Mouse (Mus musculus) thymus, adult 2 months (tissue): ENCODE results near the gene Sept7.

Experiments
- CTCF ChIP-seq: fragments of 200-500 bp; IDR thresholded peaks from 2 replicates; pipeline ENCODE4 v1.5.1; 2012; ENCODE audit warnings: mild to moderate bottlenecking, control low read depth, low read length, moderate library complexity, borderline replicate concordance; ENCODE audit not compliant: control insufficient read depth, poor library complexity, insufficient read depth; ENCODE audit errors: extremely low read depth
- POLR2A ChIP-seq: fragments of 200-500 bp; IDR thresholded peaks from 2 replicates; pipeline ENCODE4 v1.6.1; 2012; ENCODE audit warnings: mild to moderate bottlenecking, low read length, control low read depth, moderate library complexity; ENCODE audit not compliant: control insufficient read depth, poor library complexity, insufficient read depth; ENCODE audit errors: extremely low read depth

DNA sequence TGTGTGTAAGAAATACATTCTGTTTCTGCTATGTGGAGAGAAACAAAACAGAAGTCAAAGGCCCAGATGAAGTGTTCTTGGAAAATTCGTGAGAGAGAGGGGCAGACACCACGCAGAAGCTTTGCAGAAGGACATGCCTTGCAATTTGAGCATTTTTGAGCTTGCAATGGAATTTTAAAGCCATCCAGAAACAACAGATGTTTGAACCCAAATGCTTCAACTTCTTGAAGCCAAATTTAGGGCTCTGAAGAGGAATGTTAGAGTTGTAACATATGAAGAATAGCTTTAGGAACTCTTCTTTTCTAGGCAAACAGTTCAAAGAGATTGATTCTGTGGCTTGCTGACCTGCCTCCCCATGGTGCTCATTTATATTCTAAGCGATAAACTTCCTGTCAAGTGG, 33.3 kb upstream of the Sept7 start:
- TF ChIP-seq CTCF, result no peak
- no peak for TF ChIP-seq POLR2A
